ENCODE assay signal across 9 mouse cellular contexts in the genomic region with DNA sequence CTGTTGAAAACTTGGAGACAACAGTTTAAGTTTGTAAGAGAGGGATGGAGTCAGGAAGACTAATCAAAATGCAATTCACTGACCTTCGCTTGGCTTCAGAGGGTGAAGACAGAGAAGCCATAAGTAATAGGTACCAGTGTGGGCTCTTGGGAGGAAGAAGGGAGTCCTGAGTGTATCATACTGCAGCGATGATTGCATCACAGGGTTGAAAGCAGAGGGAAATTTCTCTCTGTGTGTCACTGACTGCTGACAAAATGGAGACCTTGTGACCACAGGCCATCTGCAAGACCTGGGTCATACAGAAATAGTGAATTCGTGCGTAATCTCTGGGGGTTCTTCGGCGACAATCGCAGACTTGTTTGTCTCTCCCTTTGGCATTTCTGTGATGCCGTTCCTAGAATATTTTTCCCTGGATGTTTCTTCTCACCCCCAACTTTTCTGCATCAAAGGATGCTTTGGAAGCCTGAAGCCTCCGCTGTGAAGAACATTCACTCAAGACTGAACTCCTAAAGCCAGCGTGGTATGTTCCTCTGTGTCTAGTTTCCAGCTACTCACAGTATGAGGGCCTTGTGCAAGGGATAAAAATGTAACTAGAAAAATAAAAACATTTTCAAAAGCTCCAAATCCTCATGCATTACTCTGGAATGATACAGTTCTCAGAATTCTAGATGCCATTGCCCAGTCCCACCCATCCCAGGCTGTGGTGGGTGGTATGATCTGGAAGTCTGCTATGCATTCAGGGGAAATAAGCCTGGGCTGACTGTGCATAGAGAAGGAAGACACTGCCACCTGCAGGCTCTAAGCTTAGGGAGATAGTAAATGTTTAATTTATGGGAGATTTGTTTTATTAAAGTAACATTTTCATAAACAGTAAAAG.
DNase-seq lines count a peak whose midpoint lies in the region; ATAC-seq and TF ChIP-seq lines count a peak whose summit lies in the region.
"Had no signal": no experiment of that assay in that cellular context is flagged by ENCODE, and none has a peak within 500 bp of the region (broad histone marks: within the 10 kb centered on the region; RNA-seq: fewer than 3 reads in every experiment).

No protein-coding gene starts in this region.

- H3K27me3 ChIP-seq in limb, embryonic 11.5 days (ENCODE audit: control insufficient read depth, insufficient read depth, low read length), result no peaks in the 10 kb centered on the region
- no peaks in the 10 kb centered on the region for H3K27me3 ChIP-seq in limb, embryonic 10.5 days (ENCODE audit: low read depth, poor library complexity, severe bottlenecking)
- no peaks in the 10 kb centered on the region for H3K27me3 ChIP-seq in hindbrain, embryonic 16.5 days (replicated peaks; ENCODE audit: control insufficient read depth, insufficient read depth, low read length)
- H3K27me3 ChIP-seq in midbrain, embryonic 13.5 days, result peaks cover 4% of the 10 kb centered on the region; the same call in 1 of the 2 replicates

- H3K4me1 ChIP-seq in limb, embryonic 11.5 days (ENCODE audit: control insufficient read depth, insufficient read depth, low read length), result peaks cover 8% of the 10 kb centered on the region; the same call in 1 of the 2 replicates
- peaks cover 14% of the 10 kb centered on the region for H3K4me1 ChIP-seq in limb, embryonic 10.5 days
- no peaks in the 10 kb centered on the region for H3K4me1 ChIP-seq in hindbrain, embryonic 16.5 days (ENCODE audit: control insufficient read depth, insufficient read depth, low read depth, low read length)
- peaks cover 5% of the 10 kb centered on the region; the same call in 1 of the 2 replicates for H3K4me1 ChIP-seq in midbrain, embryonic 13.5 days (replicated peaks)

- no peak overlapping the region for H3K4me2 ChIP-seq in limb, embryonic 11.5 days (ENCODE audit: low read depth, severe bottlenecking)
- H3K4me2 ChIP-seq in hindbrain, embryonic 16.5 days (ENCODE audit: low read length), result no peak overlapping the region
- no peak overlapping the region for H3K4me2 ChIP-seq in midbrain, embryonic 13.5 days (replicated peaks)

- intact Hi-C loops in left cerebral cortex, adult 2 months (cut with DNase I), result loop anchor here (1.0 to 10.0 kb wide), 5 partner anchors 257 to 1736 kb away; no protein-coding TSS in a partner anchor

- H3K36me3 ChIP-seq in limb, embryonic 11.5 days (ENCODE audit: control insufficient read depth, insufficient read depth, low read length), result no peaks in the 10 kb centered on the region
- no peaks in the 10 kb centered on the region for H3K36me3 ChIP-seq in limb, embryonic 10.5 days
- no peaks in the 10 kb centered on the region for H3K36me3 ChIP-seq in hindbrain, embryonic 16.5 days (ENCODE audit: control insufficient read depth, insufficient read depth, low read length)
- H3K36me3 ChIP-seq in midbrain, embryonic 13.5 days, result no peaks in the 10 kb centered on the region
- H3K36me3 ChIP-seq: G1E had no signal

- no peak overlapping the region for H3K9ac ChIP-seq in limb, embryonic 11.5 days (ENCODE audit: low read length)
- no peak overlapping the region for H3K9ac ChIP-seq in hindbrain, embryonic 16.5 days (ENCODE audit: low read depth, low read length)
- H3K9ac ChIP-seq in midbrain, embryonic 13.5 days (replicated peaks), result no peak overlapping the region

- peak; percentile 37 for DNase-seq in limb, embryonic 11.5 days (ENCODE audit: low spot score)
- DNase-seq in limb, embryonic 10.5 days (ENCODE audit: low spot score), result no peak
- peak; percentile 46 for DNase-seq in cerebellum, adult 8-10 months
- DNase-seq in left cerebral cortex, adult 2 months (ENCODE audit: extremely low spot score in 1 of 2, low spot score in 2 of 2), result peak; percentile 50 to 64
- peak; percentile 49 for DNase-seq in telencephalon, adult 2 months (ENCODE audit: low read depth, low spot score)

- no peak overlapping the region for H3K27ac ChIP-seq in limb, embryonic 11.5 days (replicated peaks; ENCODE audit: low read depth, low read length)
- no peak overlapping the region for H3K27ac ChIP-seq in limb, embryonic 10.5 days
- H3K27ac ChIP-seq in hindbrain, embryonic 16.5 days (ENCODE audit: low read depth, low read length), result no peak overlapping the region
- no peak overlapping the region for H3K27ac ChIP-seq in left cerebral cortex, adult 2 months
- no peak overlapping the region for H3K27ac ChIP-seq in midbrain, embryonic 13.5 days

- H3K9me3 ChIP-seq in limb, embryonic 11.5 days (ENCODE audit: control insufficient read depth, low read length), result no peaks in the 10 kb centered on the region
- no peaks in the 10 kb centered on the region for H3K9me3 ChIP-seq in limb, embryonic 10.5 days (replicated peaks)
- H3K9me3 ChIP-seq in hindbrain, embryonic 16.5 days (ENCODE audit: control insufficient read depth, low read length), result no peaks in the 10 kb centered on the region
- no peaks in the 10 kb centered on the region for H3K9me3 ChIP-seq in midbrain, embryonic 13.5 days

- no peak for ATAC-seq in limb, embryonic 11.5 days (ENCODE audit: insufficient number of reproducible peaks, low FRiP score, low TSS enrichment, low read depth)
- peak; percentile 92 for ATAC-seq in frontal cortex, adult (ENCODE audit: low TSS enrichment)
- ATAC-seq in hindbrain, embryonic 16.5 days, result peak; percentile 88
- peak; percentile 83 for ATAC-seq in midbrain, embryonic 13.5 days

- peak; percentile 90 for TF ChIP-seq CTCF in left cerebral cortex, adult 2 months (IDR thresholded peaks at IDR 0.05)

- no peak overlapping the region for H3K4me3 ChIP-seq in limb, embryonic 11.5 days (ENCODE audit: low read depth, low read length)
- no peak overlapping the region for H3K4me3 ChIP-seq in limb, embryonic 10.5 days
- H3K4me3 ChIP-seq in hindbrain, embryonic 16.5 days (ENCODE audit: low read length), result no peak overlapping the region
- H3K4me3 ChIP-seq in left cerebral cortex, adult 2 months, result no peak overlapping the region
- no peak overlapping the region for H3K4me3 ChIP-seq in midbrain, embryonic 13.5 days (replicated peaks)

- WGBS in limb, embryonic 11.5 days, result 92% methylated on average over 10 of the region's 10 CpGs
- 92% methylated on average over 10 of the region's 10 CpGs for WGBS in limb, embryonic 10.5 days
- 85% methylated on average over 10 of the region's 10 CpGs for WGBS in hindbrain, embryonic 16.5 days
- 89% methylated on average over 10 of the region's 10 CpGs for WGBS in midbrain, embryonic 13.5 days
